Mouse (Mus musculus) lung, adult 2 months (tissue): ENCODE results near the gene Runx3.

Source experiments
- CTCF ChIP-seq: fragments of 200-500 bp; IDR thresholded peaks from 2 replicates; pipeline ENCODE4 v1.5.1; 2011; ENCODE audit warnings: mild to moderate bottlenecking, low read length, control low read depth; ENCODE audit not compliant: insufficient read depth
- POLR2A ChIP-seq: fragments of 200-500 bp; IDR thresholded peaks from 2 replicates; pipeline ENCODE4 v1.6.1; 2011; ENCODE audit warnings: low read depth, mild to moderate bottlenecking, control low read depth, low read length, borderline replicate concordance; ENCODE audit errors: extremely low read depth

DNA sequence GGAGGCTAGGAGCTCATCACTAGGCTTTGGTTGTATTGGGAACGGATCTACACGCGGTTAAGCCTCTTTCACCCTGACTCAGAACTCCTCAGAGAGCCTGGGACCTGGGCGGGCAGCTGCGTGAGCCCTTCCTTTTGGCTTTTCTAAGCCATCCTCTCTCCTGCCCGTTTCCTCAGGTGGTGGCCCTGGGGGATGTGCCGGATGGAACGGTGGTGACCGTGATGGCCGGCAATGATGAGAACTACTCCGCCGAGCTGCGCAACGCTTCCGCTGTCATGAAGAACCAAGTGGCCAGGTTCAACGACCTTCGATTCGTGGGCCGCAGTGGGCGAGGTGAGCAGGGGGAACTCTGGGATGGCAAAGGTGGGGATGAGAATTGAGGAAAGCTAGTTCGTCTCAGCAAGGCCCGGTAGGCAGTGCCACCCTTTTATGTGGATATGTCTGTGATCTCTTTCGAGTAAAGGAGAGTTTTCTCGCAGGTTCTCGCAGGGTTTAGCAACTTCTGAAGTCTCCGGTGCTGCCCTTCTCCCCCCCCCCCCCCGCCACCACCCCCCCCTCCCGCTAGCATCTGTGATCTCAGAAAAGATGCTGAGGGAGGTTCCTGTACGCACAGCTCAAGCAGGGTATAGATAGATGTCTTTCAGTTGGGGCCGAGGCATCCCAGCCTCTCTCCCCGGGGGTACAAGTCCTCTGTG is 34.8 kb downstream of the Runx3 start:
- TF ChIP-seq CTCF = no peak
- no peak for TF ChIP-seq POLR2A
